Mouse (Mus musculus): ENCODE measurements around the gene Itih5.

Itih5 gene

DNA sequence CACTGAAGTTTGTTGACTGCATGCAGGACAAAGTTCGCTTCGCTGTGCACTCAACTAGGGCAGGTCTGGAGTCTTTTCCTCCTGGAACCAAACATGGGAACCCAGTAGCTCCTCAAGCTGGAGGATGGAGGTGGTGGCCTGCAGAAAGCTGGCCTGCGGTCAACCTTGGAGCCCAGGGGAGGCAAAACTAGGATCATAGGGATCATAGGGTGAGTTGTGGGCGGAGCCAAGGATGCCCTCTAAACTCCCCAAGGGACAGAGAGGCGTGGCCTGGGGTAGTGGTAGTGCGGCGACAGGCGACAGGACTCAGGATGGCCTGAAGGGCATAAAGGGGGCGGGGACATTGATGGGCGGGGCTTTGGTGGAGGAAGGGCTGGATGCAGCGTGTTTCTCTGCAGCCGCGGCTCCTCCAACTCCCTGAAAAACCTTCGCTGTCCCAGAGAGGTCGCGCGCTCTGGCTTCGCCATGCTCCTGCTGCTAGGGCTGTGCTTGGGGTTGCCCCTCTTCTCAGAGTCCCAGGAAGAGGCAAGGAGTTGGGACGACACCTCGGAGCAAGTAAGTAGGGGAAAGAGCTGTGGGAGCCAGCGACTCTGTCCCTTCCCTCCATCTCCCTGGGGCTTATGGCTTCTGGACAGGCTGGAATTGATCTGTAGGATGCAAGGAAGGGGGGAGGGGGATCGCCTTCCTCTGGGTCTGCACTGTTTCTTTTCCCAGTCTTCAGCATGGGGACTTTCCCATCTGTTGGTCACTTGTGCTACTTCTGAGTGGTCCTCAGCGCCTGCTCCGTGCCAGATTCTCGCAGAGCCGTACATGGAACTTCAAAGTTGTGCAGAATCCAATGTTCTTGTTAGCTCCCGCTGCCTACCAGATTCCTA lies at the start of gene Itih5:
Gene Itih5 (plus strand): TSS at position 371 of the 875 bp plus-strand sequence.
- peak; percentile 76 for DNase-seq (ENCODE audit: low read depth)

GRCm38 (mm10) chr2:10108535-10109189 lies 44.7 kb upstream of the Itih5 start:
- no peak for DNase-seq (ENCODE audit: low read depth)

DNA sequence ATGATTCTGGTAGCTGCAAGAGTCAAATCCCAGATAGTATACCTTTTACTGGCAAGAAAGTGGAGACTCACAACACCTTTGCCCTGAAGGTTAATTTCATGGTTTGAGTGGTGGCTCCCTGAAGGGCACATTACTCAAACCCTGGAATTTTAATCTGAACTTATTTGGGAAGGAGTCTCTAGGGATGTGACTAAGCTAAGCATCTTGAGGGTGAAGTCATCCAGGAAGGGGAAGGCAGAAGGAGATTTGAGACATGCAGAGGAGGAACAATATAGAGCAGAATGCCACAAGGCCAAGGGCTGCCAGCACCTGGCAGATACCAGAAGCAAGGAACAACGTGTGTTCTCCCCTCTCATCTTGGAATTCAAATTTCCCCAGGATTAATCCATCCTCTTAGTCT lies 34.6 kb upstream of the Itih5 start:
- no peak for DNase-seq (ENCODE audit: low read depth)

GRCm38 (mm10) chr2:10119276-10119675 lies 34.1 kb upstream of the Itih5 start:
- no peak for DNase-seq (ENCODE audit: low read depth)

- peak; percentile 41 for DNase-seq (ENCODE audit: low read depth)
Observed at GRCm38 (mm10) chr2:10121826-10122225, 31.5 kb upstream of the Itih5 start.

- no peak for DNase-seq (ENCODE audit: low read depth)
Observed at GRCm38 (mm10) chr2:10126122-10126521, 27.2 kb upstream of the Itih5 start.

DNA sequence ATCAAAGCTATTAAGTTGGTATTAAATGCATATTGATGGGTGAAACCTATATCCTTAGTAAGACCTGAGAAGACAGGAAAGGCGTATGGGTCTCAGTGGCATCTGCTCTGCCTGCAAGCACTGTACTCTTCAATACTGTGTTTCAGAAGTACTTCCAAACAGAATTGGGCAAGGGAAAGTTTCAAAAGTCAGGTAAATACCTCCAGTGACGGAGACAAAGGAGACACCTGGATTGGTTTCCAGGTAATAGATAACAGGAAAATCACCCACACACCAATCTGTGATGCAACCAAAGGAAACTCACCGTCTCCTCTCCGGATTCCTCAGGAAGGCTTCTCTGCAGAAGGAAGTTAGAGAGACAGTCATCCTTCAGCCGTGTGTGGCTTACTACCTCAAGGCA lies 25.9 kb upstream of the Itih5 start:
- no peak for DNase-seq (ENCODE audit: low read depth)

DNA sequence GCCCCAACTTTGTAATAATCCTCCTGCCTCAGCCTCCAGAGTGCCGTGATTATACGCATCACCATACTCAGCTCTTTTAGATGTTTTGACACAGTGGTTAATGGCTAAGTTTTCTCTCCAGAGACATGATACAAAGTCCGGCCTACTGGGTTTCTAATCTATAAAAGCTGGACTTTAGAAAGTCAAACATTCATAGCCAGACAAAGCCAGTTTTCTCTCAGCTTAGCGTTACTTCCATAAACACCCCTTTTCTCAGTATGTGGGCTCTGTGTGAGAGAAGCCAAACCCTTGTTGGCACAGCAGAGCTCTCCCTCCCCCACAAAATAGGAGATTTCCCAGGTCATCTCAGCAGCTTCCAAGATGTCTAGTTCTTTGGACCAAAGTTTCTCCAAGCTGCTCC lies 24.8 kb upstream of the Itih5 start:
- DNase-seq (ENCODE audit: low read depth): no peak

DNA sequence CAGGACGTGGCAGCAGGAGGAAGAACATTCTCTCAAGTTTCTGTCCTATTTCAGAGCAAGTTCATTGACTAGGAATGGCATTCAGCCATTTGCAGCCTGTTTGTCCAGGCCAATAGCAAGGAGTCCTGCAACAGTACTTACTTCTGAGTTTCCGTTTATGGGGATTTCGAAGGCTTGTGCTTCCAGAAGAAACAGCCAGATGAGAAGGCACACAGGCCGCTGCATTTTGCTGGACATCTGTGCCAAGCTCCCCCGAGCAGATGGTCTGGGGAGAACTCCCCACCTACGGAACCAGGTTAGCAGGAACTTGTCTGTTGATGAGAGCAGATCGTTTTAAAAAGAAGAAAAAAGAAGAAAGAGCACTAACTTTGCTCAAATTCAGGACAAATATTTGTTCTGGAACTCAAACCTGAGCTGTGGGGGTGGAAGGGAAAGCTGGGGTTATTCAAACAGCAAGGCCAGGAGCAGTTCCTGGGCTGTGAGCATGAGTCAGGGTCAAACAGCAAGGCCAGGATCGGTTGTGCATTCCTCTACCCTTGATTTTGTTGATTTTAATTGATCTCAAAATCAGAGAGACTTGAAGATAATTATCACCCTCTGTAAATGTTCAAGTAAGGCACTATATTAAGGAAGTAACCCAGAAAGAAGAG lies 22.9 kb upstream of the Itih5 start:
- DNase-seq (ENCODE audit: low read depth): no peak

- no peak for DNase-seq (ENCODE audit: low read depth)
Observed at GRCm38 (mm10) chr2:10131296-10131695, 22.1 kb upstream of the Itih5 start, which contains the start of gene Itih2. Gene Itih2 (minus strand): TSS chr2:10131396.

GRCm38 (mm10) chr2:10132128-10132527 lies 21.2 kb upstream of the Itih5 start:
- DNase-seq (ENCODE audit: low read depth): no peak

GRCm38 (mm10) chr2:10133941-10134340 lies 19.4 kb upstream of the Itih5 start:
- no peak for DNase-seq (ENCODE audit: low read depth)

GRCm38 (mm10) chr2:10137320-10137719 lies 16.1 kb upstream of the Itih5 start:
- DNase-seq (ENCODE audit: low read depth): peak; percentile 45

GRCm38 (mm10) chr2:10140456-10140855 lies 12.9 kb upstream of the Itih5 start:
- DNase-seq (ENCODE audit: low read depth): no peak

DNA sequence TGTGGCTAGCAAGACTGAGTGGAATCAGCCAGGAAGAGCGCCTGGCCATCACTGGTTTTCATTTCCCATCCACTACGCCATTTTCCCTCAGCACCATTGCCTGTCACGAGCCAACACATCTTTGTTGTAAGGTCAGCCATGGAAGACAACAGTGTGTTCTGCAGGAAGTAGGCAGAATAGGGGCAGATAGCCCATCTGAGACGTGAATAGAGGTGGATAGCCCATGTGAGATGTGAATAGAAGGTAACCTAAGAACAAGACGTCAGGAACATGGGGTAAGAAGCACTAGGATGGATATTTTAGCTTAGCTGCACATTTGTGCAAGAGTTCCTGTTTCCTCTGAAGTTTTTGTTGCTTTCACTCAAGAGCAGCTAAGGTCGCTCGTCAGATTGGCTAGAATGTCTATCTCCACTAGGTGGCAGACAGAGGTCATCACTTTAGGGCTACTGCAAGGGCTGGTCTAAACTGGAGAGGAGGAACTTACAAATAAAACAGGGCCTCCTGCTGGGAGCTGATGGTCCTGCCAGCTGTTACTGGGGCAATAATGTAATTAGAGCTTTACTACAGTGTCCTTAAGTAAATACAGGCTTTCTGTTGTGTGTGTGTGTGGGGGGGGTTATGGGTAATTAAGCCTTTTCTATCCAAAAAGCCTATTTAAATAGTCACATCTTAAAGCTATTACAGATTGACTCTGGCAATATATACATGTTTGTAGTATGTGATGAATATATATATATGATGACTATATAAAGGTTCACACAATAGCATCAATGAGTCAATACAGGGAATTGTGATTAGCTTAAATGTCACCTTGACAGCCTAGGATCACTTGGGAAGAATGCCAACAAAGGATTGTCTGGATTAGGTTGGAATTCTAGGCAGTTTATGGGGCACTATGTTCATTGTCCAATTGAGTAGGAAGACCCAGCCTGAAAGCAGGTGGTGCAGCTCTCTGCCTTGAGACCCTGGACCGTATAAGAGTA lies 10.6 kb upstream of the Itih5 start:
- DNase-seq (ENCODE audit: low read depth): peak; percentile 94

DNA sequence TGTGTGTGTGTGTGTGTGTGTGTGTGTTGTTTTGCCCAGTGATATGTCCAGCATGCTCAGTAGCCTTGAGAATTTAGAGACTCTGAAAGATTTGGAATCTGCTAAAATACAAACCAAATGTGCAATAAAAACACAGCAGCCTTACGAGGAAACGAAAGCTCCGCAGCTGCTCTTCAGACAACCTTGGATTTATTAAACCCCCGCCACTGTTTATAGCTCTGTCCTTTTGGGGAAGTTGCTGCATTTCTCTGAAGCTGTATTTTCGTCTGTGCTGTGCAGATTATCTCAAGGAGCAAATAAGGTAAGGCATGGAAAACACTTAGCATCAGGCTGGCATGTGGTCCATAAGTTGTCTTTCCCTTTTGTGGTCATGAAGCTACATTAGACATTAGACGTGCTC lies 7.9 kb upstream of the Itih5 start:
- no peak for DNase-seq (ENCODE audit: low read depth)

- no peak for DNase-seq (ENCODE audit: low read depth)
Observed at GRCm38 (mm10) chr2:10147176-10147575, 6.2 kb upstream of the Itih5 start.

- DNase-seq (ENCODE audit: low read depth): peak; percentile 76
Observed at GRCm38 (mm10) chr2:10152590-10152989, 781 bp upstream of the Itih5 start.

DNA sequence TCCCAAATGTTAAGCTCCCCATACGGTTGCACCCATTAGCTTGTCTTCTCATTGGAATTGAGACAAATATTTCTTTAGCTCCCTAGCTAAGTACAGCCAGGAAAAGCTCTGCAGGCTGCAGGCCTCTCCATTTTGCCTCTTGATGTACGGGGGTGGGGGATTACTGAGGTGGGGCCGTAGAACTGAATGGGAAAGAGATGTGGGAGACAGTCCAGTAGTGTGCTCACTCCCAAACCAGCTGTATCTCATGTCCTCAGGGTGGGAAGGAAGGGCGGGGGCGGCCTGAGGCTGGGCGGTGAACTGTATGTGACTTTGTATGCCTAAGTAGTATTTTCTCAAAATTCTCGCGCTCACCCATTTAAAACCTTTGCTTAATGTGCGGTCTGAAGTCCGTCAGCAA lies 3.8 kb downstream of the Itih5 start:
- DNase-seq (ENCODE audit: low read depth): no peak

DNA sequence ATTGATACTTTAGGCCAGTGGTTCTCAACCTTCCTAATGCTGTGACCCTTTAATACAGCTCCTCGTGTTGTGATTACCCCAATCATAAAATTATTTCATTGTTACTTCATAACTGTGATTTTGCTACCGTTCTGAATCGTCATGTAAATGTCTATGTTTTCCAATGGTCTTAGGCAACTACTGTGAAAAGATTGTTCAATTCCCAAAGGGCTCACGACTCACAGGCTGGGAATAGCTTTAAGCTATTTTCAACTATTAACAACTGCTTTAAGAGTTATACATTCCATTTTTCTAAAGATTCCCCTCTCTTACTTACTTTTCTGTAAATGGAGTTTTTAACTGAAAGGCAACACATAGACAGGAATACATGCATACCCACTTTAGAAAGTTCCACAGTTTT lies 8.6 kb downstream of the Itih5 start:
- DNase-seq (ENCODE audit: low read depth): no peak

GRCm38 (mm10) chr2:10166635-10167034 lies 13.3 kb downstream of the Itih5 start:
- DNase-seq (ENCODE audit: low read depth): peak; percentile 90

DNA sequence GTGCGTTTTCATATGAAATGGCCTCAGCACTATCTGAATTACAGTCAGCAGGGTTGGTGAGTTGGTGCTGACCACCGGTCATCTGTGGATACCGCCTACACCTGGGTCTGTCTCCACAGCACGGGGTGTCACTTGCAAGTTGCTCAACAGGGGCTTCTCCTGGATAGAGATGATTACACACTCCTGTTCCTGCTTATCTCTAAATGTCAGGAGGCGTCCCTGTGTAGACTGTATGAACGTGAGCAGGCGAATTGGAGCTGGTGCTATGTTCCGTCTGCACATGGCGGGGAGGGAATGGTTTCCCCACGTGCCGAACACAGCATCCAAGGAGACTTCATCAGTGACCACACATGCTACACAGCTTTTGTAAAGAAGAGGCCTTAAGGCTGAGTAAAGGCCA lies 13.9 kb downstream of the Itih5 start:
- DNase-seq (ENCODE audit: low read depth): peak; percentile 42
